Mouse (Mus musculus): ENCODE data around the gene Plekhf1. TPM values are rescaled to one million over a fixed set of nuclear protein-coding genes. Genes with fewer than 3 reads are reported as not detected.

Gene Plekhf1
- polyA plus RNA-seq, 1 experiment from 2014 or later: 2.0 TPM

DNA sequence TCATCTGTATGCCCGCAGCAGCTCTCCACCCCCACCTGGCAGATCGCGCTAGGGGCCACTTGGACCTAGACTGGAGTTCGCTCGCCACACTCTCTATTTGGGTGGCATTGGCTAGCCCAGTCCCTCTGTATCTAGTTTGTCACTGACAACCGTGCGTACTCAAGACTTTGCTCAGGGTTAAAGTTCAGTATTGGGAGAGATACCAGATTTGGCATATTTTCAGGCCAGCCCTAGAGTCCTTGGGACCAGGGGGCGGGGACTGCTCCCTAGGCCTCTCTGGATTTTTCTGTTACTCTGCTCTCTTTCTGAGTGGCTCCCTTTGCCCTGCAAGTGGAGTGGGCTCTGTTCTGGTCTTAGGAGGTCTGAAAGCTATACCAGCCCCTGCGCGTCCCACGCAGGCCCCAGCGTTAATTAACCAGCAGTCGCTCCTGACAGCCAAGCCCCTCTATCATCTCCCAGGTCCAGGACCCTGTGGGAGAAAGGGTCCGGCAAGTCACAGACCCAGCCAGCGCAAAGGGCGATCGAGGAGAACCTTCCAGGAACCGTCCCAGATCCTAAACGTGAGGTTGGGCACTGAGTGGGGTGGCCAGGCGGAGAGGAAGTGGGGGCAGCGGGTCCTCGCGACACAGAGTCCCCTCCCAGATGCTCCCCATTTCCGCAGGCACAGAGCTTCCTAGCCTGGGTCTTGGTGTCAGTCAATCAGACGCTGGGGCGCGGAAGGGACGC lies 44.7 kb downstream of the Plekhf1 start, which contains the start of gene 1600014C10Rik:
TSS of gene 1600014C10Rik (plus strand) at position 256 of the 726 bp plus-strand sequence.
- ATAC-seq (ENCODE audit: low FRiP score, low TSS enrichment) (peak; percentile 67), DNase-seq (ENCODE audit: low spot score) (peak; percentile 35)
- Histone ChIP-seq H3K27me3 (ENCODE audit: control insufficient read depth, insufficient read depth, low read length) (no peaks in the 10 kb centered on the region), H3K36me3 (ENCODE audit: control insufficient read depth, insufficient read depth, low read length) (no peaks in the 10 kb centered on the region), H3K9me3 (ENCODE audit: control insufficient read depth, low read length) (no peaks in the 10 kb centered on the region), H3K4me1 (replicated peaks; ENCODE audit: control insufficient read depth, insufficient read depth) (no peaks in the 10 kb centered on the region; the same call in 1 of the 2 replicates), H3K4me2 (replicated peaks; ENCODE audit: low read depth) (peak within 1 kb of the TSS; percentile 88), H3K9ac (ENCODE audit: low read length) (peak within 1 kb of the TSS; percentile 65), H3K27ac (replicated peaks) (peak within 1 kb of the TSS; percentile 86), H3K4me3 (ENCODE audit: low read depth, low read length) (peak within 1 kb of the TSS; percentile 60)
- TF ChIP-seq EP300 (optimal IDR thresholded peaks at IDR 0.05): no peak
- TF ChIP-seq CTCF (IDR thresholded peaks at IDR 0.05; ENCODE audit: low read depth): no peak
- 5% methylated on average over 28 of the region's 28 CpGs for WGBS

GRCm38 (mm10) chr7:38182596-38182961 lies 45.2 kb downstream of the Plekhf1 start:
- DNase-seq (ENCODE audit: low spot score) (peak; percentile 86), ATAC-seq (ENCODE audit: low FRiP score, low TSS enrichment) (peak; percentile 70)
- no peaks in the 10 kb centered on the region for H3K36me3 ChIP-seq (ENCODE audit: control insufficient read depth, insufficient read depth, low read length)
- 1% methylated on average over 11 of the region's 11 CpGs for WGBS
- peak overlapping the region; percentile 88 for H3K4me2 ChIP-seq (replicated peaks; ENCODE audit: low read depth)
- peak overlapping the region; percentile 86 for H3K27ac ChIP-seq (replicated peaks)
- TF ChIP-seq CTCF (IDR thresholded peaks at IDR 0.05; ENCODE audit: low read depth) (peak; percentile 94), EP300 (optimal IDR thresholded peaks at IDR 0.05) (no peak)
- no peaks in the 10 kb centered on the region; the same call in 1 of the 2 replicates for H3K4me1 ChIP-seq (replicated peaks; ENCODE audit: control insufficient read depth, insufficient read depth)
- H3K27me3 ChIP-seq (ENCODE audit: control insufficient read depth, insufficient read depth, low read length): no peaks in the 10 kb centered on the region
- H3K9ac ChIP-seq (ENCODE audit: low read length): no peak overlapping the region
- peak overlapping the region; percentile 60 for H3K4me3 ChIP-seq (ENCODE audit: low read depth, low read length)
- no peaks in the 10 kb centered on the region for H3K9me3 ChIP-seq (ENCODE audit: control insufficient read depth, low read length)

GRCm38 (mm10) chr7:38181366-38181765 lies 46.5 kb downstream of the Plekhf1 start:
- Histone ChIP-seq H3K4me3 (ENCODE audit: low read depth, low read length) (no peak overlapping the region), H3K36me3 (ENCODE audit: control insufficient read depth, insufficient read depth, low read length) (no peaks in the 10 kb centered on the region), H3K9ac (ENCODE audit: low read length) (no peak overlapping the region), H3K27me3 (ENCODE audit: control insufficient read depth, insufficient read depth, low read length) (no peaks in the 10 kb centered on the region), H3K4me1 (replicated peaks; ENCODE audit: control insufficient read depth, insufficient read depth) (no peaks in the 10 kb centered on the region; the same call in 1 of the 2 replicates), H3K27ac (replicated peaks) (no peak overlapping the region), H3K9me3 (ENCODE audit: control insufficient read depth, low read length) (no peaks in the 10 kb centered on the region), H3K4me2 (replicated peaks; ENCODE audit: low read depth) (no peak overlapping the region)
- no peak for DNase-seq (ENCODE audit: low spot score)
- ATAC-seq (ENCODE audit: low FRiP score, low TSS enrichment): no peak
- WGBS: 81% methylated on average over 2 of the region's 2 CpGs
- TF ChIP-seq CTCF (IDR thresholded peaks at IDR 0.05; ENCODE audit: low read depth) (no peak), EP300 (optimal IDR thresholded peaks at IDR 0.05) (no peak)

- 54% methylated on average over 3 of the region's 3 CpGs for WGBS
- no peak for TF ChIP-seq EP300 (optimal IDR thresholded peaks at IDR 0.05)
- Histone ChIP-seq H3K9ac (ENCODE audit: low read length) (no peak overlapping the region), H3K4me3 (ENCODE audit: low read depth, low read length) (no peak overlapping the region), H3K27me3 (ENCODE audit: control insufficient read depth, insufficient read depth, low read length) (no peaks in the 10 kb centered on the region), H3K4me1 (replicated peaks; ENCODE audit: control insufficient read depth, insufficient read depth) (no peaks in the 10 kb centered on the region; the same call in 1 of the 2 replicates), H3K9me3 (ENCODE audit: control insufficient read depth, low read length) (no peaks in the 10 kb centered on the region), H3K36me3 (ENCODE audit: control insufficient read depth, insufficient read depth, low read length) (no peaks in the 10 kb centered on the region), H3K4me2 (replicated peaks; ENCODE audit: low read depth) (no peak overlapping the region), H3K27ac (replicated peaks) (no peak overlapping the region)
- ATAC-seq (ENCODE audit: low FRiP score, low TSS enrichment): no peak
- no peak for DNase-seq (ENCODE audit: low spot score)
Observed at GRCm38 (mm10) chr7:38179896-38180295, 47.9 kb downstream of the Plekhf1 start.

GRCm38 (mm10) chr7:38176056-38176455 lies 51.8 kb downstream of the Plekhf1 start:
- DNase-seq (ENCODE audit: low spot score) (no peak), ATAC-seq (ENCODE audit: low FRiP score, low TSS enrichment) (no peak)
- no peaks in the 10 kb centered on the region for H3K36me3 ChIP-seq (ENCODE audit: control insufficient read depth, insufficient read depth, low read length)
- TF ChIP-seq CTCF (IDR thresholded peaks at IDR 0.05; ENCODE audit: low read depth): no peak
- TF ChIP-seq EP300 (optimal IDR thresholded peaks at IDR 0.05): no peak
- H3K9me3 ChIP-seq (ENCODE audit: control insufficient read depth, low read length): no peaks in the 10 kb centered on the region
- no peaks in the 10 kb centered on the region for H3K27me3 ChIP-seq (ENCODE audit: control insufficient read depth, insufficient read depth, low read length)
- H3K9ac ChIP-seq (ENCODE audit: low read length): no peak overlapping the region
- no peak overlapping the region for H3K4me2 ChIP-seq (replicated peaks; ENCODE audit: low read depth)
- H3K4me1 ChIP-seq (replicated peaks; ENCODE audit: control insufficient read depth, insufficient read depth): no peaks in the 10 kb centered on the region
- 65% methylated on average over 3 of the region's 3 CpGs for WGBS
- H3K4me3 ChIP-seq (ENCODE audit: low read depth, low read length): no peak overlapping the region
- H3K27ac ChIP-seq (replicated peaks): no peak overlapping the region

Data from stomach, postnatal 0 days (tissue).